Mouse (Mus musculus) cerebellum, adult 9-10 months (tissue): ENCODE measurements around the gene Mrgpra4.

ENCODE experiments used
- DNase-seq: peaks from one replicate; pipeline ENCODE4 v3.0.0; 2022

Mrgpra4 gene

GRCm38 (mm10) chr7:47981995-47982394, at the start of gene Mrgpra4:
TSS of gene Mrgpra4 (minus strand) at chr7:47982095.
- no peak for DNase-seq

GRCm38 (mm10) chr7:48027497-48027896, 45.6 kb upstream of the Mrgpra4 start, which contains the start of gene Mrgprx1:
TSS of gene Mrgprx1 (minus strand) at chr7:48027597.
- no peak for DNase-seq

GRCm38 (mm10) chr7:48017874-48018273, 36.0 kb upstream of the Mrgpra4 start:
- no peak for DNase-seq

- DNase-seq = no peak
Observed at GRCm38 (mm10) chr7:47995689-47996088, 13.8 kb upstream of the Mrgpra4 start.

GRCm38 (mm10) chr7:47986752-47987151, 4.9 kb upstream of the Mrgpra4 start:
- no peak for DNase-seq
